Mouse (Mus musculus): ENCODE data around the gene Tasp1.
"Not testable (repeated sequence)": the region's sequence is repeated elsewhere in the genome, so short reads cannot be mapped to it uniquely, and the experiment has no call there.

DNA sequence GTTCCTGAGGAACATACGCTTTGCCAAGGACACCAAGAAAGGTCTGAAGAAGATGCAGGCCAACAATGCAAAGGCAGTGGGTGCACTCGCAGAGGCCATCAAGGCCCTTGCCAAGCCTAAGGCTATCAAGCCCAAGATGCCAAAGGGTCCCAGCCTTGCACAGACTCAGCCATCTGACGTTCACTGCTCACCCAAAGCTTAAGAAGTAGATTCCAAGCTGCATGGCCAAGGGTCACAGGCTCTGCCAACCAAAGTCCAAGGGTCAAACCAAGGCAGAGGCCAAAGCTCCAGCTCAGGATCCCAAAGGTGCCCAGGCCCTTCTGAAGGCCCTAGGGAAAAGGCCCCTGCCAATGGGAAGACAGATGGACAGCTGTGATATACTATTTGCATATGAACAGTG is 203.2 kb downstream of the Tasp1 start:
- TF ChIP-seq CTCF (IDR thresholded peaks at IDR 0.05; ENCODE audit: low read depth, low read length); POLR2A (IDR thresholded peaks at IDR 0.05; ENCODE audit: extremely low read depth, insufficient read depth, low read length): not testable (repeated sequence)

Measured in liver, adult 2 months (tissue).